Mouse (Mus musculus) G1E (cell line): ENCODE data around the gene Sppl2b.

Experiments
- CTCF ChIP-seq: IDR thresholded peaks from 2 replicates; pipeline ENCODE4 v1.5.1; 2012; ENCODE audit warnings: low read depth, low read length, inconsistent platforms, mixed read lengths
- GATA1 ChIP-seq: IDR thresholded peaks from 2 replicates; pipeline ENCODE4 v1.6.1; 2012; ENCODE audit warnings: borderline replicate concordance, low read length, inconsistent platforms, mixed read lengths
- POLR2AphosphoS5 ChIP-seq: IDR thresholded peaks from 2 replicates; pipeline ENCODE4 v1.6.1; 2012; ENCODE audit warnings: low read depth, low read length, inconsistent platforms; ENCODE audit not compliant: insufficient replicate concordance

DNA sequence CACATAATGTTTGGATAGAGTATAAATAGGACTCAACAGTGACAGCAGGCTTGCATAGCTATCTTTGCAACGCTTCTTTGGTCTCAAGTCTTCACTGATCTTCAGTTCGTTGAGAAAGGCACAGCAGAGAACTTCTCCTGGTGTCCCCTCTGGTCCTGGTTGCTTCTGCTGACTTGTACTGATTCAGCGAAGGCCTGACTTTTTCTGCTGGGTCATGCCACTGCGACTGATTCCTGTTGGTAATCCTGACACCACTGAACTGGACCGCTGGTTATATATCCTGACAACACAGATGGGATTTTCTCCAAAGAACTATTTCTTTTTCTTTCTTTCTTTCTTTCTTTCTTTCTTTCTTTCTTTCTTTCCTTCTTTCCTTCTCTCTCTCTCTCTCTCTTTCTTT is 32.5 kb upstream of the Sppl2b start:
- TF ChIP-seq CTCF (no peak), GATA1 (no peak), POLR2AphosphoS5 (no peak)
